Mouse (Mus musculus) heart, embryonic 16.5 days (tissue): Measurements from ENCODE around the gene Stx5a. TPM values are rescaled to one million over a fixed set of nuclear protein-coding genes. Genes with fewer than 3 reads are reported as not detected.

ENCODE experiments used
- ATAC-seq: fragments of 200-750 bp; cut with Nextera tagmentation; replicated peaks from 2 replicates; pipeline ENCODE4 v1.8.0; 2017; ENCODE audit warnings: moderate number of reproducible peaks; ENCODE audit not compliant: insufficient read depth, low FRiP score; ENCODE audit errors: extremely low read depth
- H3K27ac ChIP-seq: fragments of 300-500 bp; sonication (generic); 2 replicates; pipeline ENCODE4 v1.5.1; 2014; ENCODE audit warnings: mild to moderate bottlenecking, low read length, control low read depth, moderate library complexity
- H3K27me3 ChIP-seq: fragments of 300-500 bp; sonication (generic); 2 replicates; pipeline ENCODE4 v1.6.1; 2014; ENCODE audit warnings: low read length, mixed read lengths; ENCODE audit not compliant: control insufficient read depth, insufficient read depth
- H3K36me3 ChIP-seq: fragments of 300-500 bp; sonication (generic); 2 replicates; pipeline ENCODE4 v1.6.1; 2014; ENCODE audit not compliant: control insufficient read depth, insufficient read depth
- H3K4me1 ChIP-seq: fragments of 300-500 bp; sonication (generic); 2 replicates; pipeline ENCODE4 v1.6.1; 2014; ENCODE audit warnings: low read length, mixed read lengths; ENCODE audit not compliant: control insufficient read depth, insufficient read depth
- H3K4me2 ChIP-seq: fragments of 300-500 bp; sonication (generic); 2 replicates; pipeline ENCODE4 v1.6.1; 2014; ENCODE audit warnings: low read depth, mild to moderate bottlenecking, control low read depth, low read length
- H3K4me3 ChIP-seq: fragments of 300-500 bp; sonication (generic); 2 replicates; pipeline ENCODE4 v1.5.1; 2014; ENCODE audit warnings: mild to moderate bottlenecking, control low read depth, low read length
- H3K9ac ChIP-seq: fragments of 300-500 bp; sonication (generic); 2 replicates; pipeline ENCODE4 v1.6.1; 2014; ENCODE audit warnings: low read length, control low read depth
- H3K9me3 ChIP-seq: fragments of 300-500 bp; sonication (generic); replicated peaks from 2 replicates; pipeline ENCODE4 v1.6.1; 2016; ENCODE audit warnings: low read length; ENCODE audit not compliant: control insufficient read depth
- WGBS: fragments of 180-500 bp; shearing (Covaris S2); extraction: QIAGEN DNeasy Blood & Tissue Kit; methylation state at CpG from one replicate; pipeline ENCODE4 v1.1.7; 2014; 5-methylcytosine and 5-hydroxymethylcytosine counted together
- microRNA-seq: library from miRNA; unstranded; fragments of <30 nt; microRNA quantifications from one replicate; pipeline ENCODE4, GENCODE M21; 2017
- polyA plus RNA-seq: library from polyadenylated mRNA; unstranded; fragments of >200 nt; fragmentation: Nextera tagmentation; extraction: Ambion mirVana; gene quantifications from 2 replicates; pipeline ENCODE4 v1.2.1, GENCODE M21; 2015

Stx5a gene
- polyA plus RNA-seq, 1 experiment from 2014 or later: 91.7 TPM

GRCm38 (mm10) chr19:8798947-8799315, 57.7 kb downstream of the Stx5a start:
- Histone ChIP-seq H3K36me3 (peaks cover 11% of the 10 kb centered on the region), H3K4me1 (peaks cover 24% of the 10 kb centered on the region), H3K27me3 (no peaks in the 10 kb centered on the region), H3K9me3 (no peaks in the 10 kb centered on the region), H3K27ac (no peak overlapping the region), H3K4me2 (peak overlapping the region; percentile 80), H3K9ac (no peak overlapping the region; the same call in none of the 2 replicates), H3K4me3 (peak overlapping the region; percentile 92)
- no peak for ATAC-seq

DNA sequence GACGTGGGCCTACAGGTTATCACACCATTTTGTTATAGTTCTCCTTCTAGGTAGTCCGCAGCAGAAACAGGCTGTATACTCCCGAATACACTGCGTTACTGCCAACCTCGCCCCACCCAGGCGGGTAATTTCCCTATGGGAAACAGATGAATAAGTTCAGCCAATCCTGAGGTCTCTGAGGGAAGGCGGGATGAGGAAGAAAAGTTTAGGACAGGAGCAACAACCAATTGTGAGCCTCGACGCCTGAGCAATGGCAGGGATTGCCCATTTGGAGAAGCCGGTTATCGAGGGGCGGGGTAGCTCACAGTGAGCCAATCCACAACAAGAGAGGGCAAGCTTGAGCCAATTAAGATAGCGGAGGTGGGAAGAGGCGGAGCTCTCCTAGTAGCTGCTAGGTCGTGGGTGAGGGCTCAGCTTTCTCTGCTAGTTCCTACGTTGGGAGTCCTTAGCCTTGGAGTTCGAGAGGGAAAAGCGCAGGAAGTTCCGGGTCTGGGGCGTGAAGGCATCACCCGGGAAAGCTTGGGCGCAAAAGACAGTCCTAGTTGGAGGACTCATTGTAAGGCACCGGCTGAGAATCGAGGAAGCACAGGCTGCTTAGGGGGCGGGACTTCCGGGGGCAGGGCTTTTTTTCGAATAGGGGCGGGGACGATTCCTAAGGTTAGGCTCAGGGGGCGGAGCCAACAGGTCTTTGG, 61.1 kb downstream of the Stx5a start, which contains the start of gene Zbtb3:
Zbtb3 (plus strand) TSS at position 426 of the 692 bp plus-strand sequence.
- Histone ChIP-seq H3K4me1 (peaks cover 18% of the 10 kb centered on the region), H3K4me2 (peak within 1 kb of the TSS; percentile 79), H3K4me3 (peak within 1 kb of the TSS; percentile 89), H3K36me3 (0 out of 2 replicates have a peak, but pooled peaks cover 3% of the 10 kb centered on the region), H3K9me3 (no peaks in the 10 kb centered on the region), H3K27ac (peak within 1 kb of the TSS; percentile 87), H3K27me3 (no peaks in the 10 kb centered on the region), H3K9ac (peak within 1 kb of the TSS; percentile 70)
- under 1% methylated on average over 30 of the region's 30 CpGs for WGBS
- ATAC-seq: peak; percentile 97

- Histone ChIP-seq H3K27ac (no peak overlapping the region; the same call in 1 of the 2 replicates), H3K4me1 (peaks cover 13% of the 10 kb centered on the region), H3K4me2 (peak overlapping the region; percentile 79), H3K4me3 (no peak overlapping the region), H3K9ac (no peak overlapping the region), H3K36me3 (0 out of 2 replicates have a peak, but pooled peaks cover 5% of the 10 kb centered on the region), H3K9me3 (no peaks in the 10 kb centered on the region), H3K27me3 (no peaks in the 10 kb centered on the region)
- WGBS: 89% methylated on average over 9 of the region's 9 CpGs
- ATAC-seq: no peak
Measured at GRCm38 (mm10) chr19:8803204-8803780, 62.1 kb downstream of the Stx5a start.

DNA sequence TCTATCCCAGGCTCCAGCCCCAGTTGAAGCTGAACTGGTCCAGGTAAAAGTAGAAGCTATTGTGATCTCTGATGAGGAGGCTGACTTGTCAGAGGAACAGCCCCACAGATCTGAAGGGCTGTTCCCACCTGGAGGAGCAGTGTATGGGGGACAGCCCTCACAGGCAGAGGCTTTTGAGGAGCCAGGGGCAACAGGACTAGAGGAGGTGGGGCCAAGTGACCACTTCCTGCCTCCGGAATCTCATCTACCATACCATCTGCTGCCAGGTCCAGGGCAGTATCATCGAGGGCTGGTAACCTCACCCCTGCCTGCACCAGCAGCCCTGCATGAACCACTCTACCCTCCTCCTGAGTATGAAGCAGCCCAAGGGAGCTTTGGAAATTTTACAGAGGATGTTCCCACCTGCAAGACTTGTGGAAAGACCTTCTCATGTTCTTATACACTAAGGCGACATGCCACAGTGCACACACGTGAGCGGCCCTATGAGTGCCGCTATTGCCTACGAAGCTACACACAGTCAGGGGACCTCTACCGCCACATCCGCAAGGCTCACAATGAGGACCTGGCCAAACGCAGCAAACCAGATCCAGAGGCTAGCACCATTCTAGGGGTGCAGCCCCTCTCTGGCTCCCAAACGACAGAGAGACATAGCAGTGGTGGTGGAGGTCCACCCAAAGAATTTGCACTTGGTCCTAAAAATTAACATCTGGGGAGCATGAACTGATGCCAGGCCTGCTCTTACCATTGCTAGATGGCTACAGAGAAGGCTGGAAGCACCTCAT, 62.9 kb downstream of the Stx5a start:
- Histone ChIP-seq H3K4me1 (peaks cover 8% of the 10 kb centered on the region), H3K36me3 (0 out of 2 replicates have a peak, but pooled peaks cover 5% of the 10 kb centered on the region), H3K4me2 (no peak overlapping the region), H3K9me3 (no peaks in the 10 kb centered on the region), H3K27ac (no peak overlapping the region), H3K27me3 (no peaks in the 10 kb centered on the region), H3K4me3 (no peak overlapping the region), H3K9ac (no peak overlapping the region)
- no peak for ATAC-seq
- 92% methylated on average over 11 of the region's 11 CpGs for WGBS

Small RNA genes lying within 50 kb of the gene (microRNA-seq; reads per million reads assigned to microRNA genes)
- gene Mir6992: not detected

Other genes with a start within 250 kb of the Stx5a start
- gene Slc22a8, start 150.2 kb upstream of the Stx5a start, polyA plus RNA-seq: 0.04 and 0.11 TPM in 2 replicates
- gene Slc22a6, start 123.4 kb upstream of the Stx5a start, polyA plus RNA-seq: not detected in 2 replicates
- 0.09 TPM in 2 replicates for gene Chrm1, start 77.6 kb upstream of the Stx5a start, polyA plus RNA-seq
- 66.4 and 68.8 TPM in 2 replicates for gene Slc3a2, start 18.0 kb upstream of the Stx5a start, polyA plus RNA-seq
- gene Wdr74, start 5.6 kb upstream of the Stx5a start, polyA plus RNA-seq: 53.5 and 54.9 TPM in 2 replicates
- gene 1700092M07Rik, start 695 bp upstream of the Stx5a start, polyA plus RNA-seq: 0.63 and 0.74 TPM in 2 replicates
- gene Nxf1, start 15.7 kb downstream of the Stx5a start, polyA plus RNA-seq: 134 and 145 TPM in 2 replicates
- 138 and 158 TPM in 2 replicates for gene Tmem223, start 29.6 kb downstream of the Stx5a start, polyA plus RNA-seq
- 57.1 and 60.9 TPM in 2 replicates for gene Tmem179b, start 33.1 kb downstream of the Stx5a start, polyA plus RNA-seq
- gene Taf6l, start 45.0 kb downstream of the Stx5a start, polyA plus RNA-seq: 17.4 and 19.3 TPM in 2 replicates
- 126 and 128 TPM in 2 replicates for gene Polr2g, start 57.2 kb downstream of the Stx5a start, polyA plus RNA-seq
- 3.5 and 4.3 TPM in 2 replicates for gene Zbtb3, start 61.1 kb downstream of the Stx5a start, polyA plus RNA-seq
- 35.5 and 37.7 TPM in 2 replicates for gene Ttc9c, start 77.9 kb downstream of the Stx5a start, polyA plus RNA-seq
- 3.2 and 3.3 TPM in 2 replicates for gene Hnrnpul2, start 78.6 kb downstream of the Stx5a start, polyA plus RNA-seq
- gene AC129217.1, start 88.4 kb downstream of the Stx5a start, polyA plus RNA-seq: not detected in 2 replicates
- gene Bscl2, start 96.1 kb downstream of the Stx5a start, polyA plus RNA-seq: 43.9 and 44.3 TPM in 2 replicates
- gene Gng3, start 97.8 kb downstream of the Stx5a start, polyA plus RNA-seq: 1.2 and 1.4 TPM in 2 replicates
- 1.9 and 2.8 TPM in 2 replicates for gene Lrrn4cl, start 109.4 kb downstream of the Stx5a start, polyA plus RNA-seq
- gene Ubxn1, start 130.1 kb downstream of the Stx5a start, polyA plus RNA-seq: 130 and 133 TPM in 2 replicates
- gene Uqcc3, start 139.5 kb downstream of the Stx5a start, polyA plus RNA-seq: 62.7 and 64.0 TPM in 2 replicates
- 25.2 and 42.5 TPM in 2 replicates for gene Lbhd1, start 142.3 kb downstream of the Stx5a start, polyA plus RNA-seq
- gene Gm49403, start 142.5 kb downstream of the Stx5a start, polyA plus RNA-seq: not detected in 2 replicates
- 39.7 and 54.5 TPM in 2 replicates for gene 1810009A15Rik, start 147.4 kb downstream of the Stx5a start, polyA plus RNA-seq
- gene Gm49416, start 147.5 kb downstream of the Stx5a start, polyA plus RNA-seq: not detected in 2 replicates
- gene Ints5, start 151.6 kb downstream of the Stx5a start, polyA plus RNA-seq: 24.8 and 27.6 TPM in 2 replicates
- 56.7 and 62.6 TPM in 2 replicates for gene Ganab, start 156.7 kb downstream of the Stx5a start, polyA plus RNA-seq
- 32.7 and 38.0 TPM in 2 replicates for gene B3gat3, start 179.0 kb downstream of the Stx5a start, polyA plus RNA-seq
- gene Rom1, start 187.9 kb downstream of the Stx5a start, polyA plus RNA-seq: 2.2 and 2.4 TPM in 2 replicates
- 16.0 and 17.2 TPM in 2 replicates for gene Eml3, start 188.1 kb downstream of the Stx5a start, polyA plus RNA-seq
- gene Mta2, start 200.5 kb downstream of the Stx5a start, polyA plus RNA-seq: 92.1 and 96.0 TPM in 2 replicates
- gene Tut1, start 212.4 kb downstream of the Stx5a start, polyA plus RNA-seq: 17.5 and 18.4 TPM in 2 replicates
- 239 and 240 TPM in 2 replicates for gene Eef1g, start 225.6 kb downstream of the Stx5a start, polyA plus RNA-seq
- gene Ahnak, start 247.9 kb downstream of the Stx5a start, polyA plus RNA-seq: 28.7 and 36.5 TPM in 2 replicates